Mouse (Mus musculus) midbrain, postnatal 0 days (tissue): ENCODE measurements around the gene Otx2. TPM values are rescaled to one million over a fixed set of nuclear protein-coding genes. Genes with fewer than 3 reads are reported as not detected.
"Not testable (repeated sequence)": the region's sequence is repeated elsewhere in the genome, so short reads cannot be mapped to it uniquely, and the experiment has no call there.

Experiments used
- ATAC-seq: fragments of 200-750 bp; cut with Nextera tagmentation; 2 replicates; pipeline ENCODE4 v1.8.0; 2017; ENCODE audit warnings: moderate number of reproducible peaks, mild to moderate bottlenecking, moderate TSS enrichment, moderate library complexity; ENCODE audit not compliant: low FRiP score
- DNase-seq: peaks from one replicate; pipeline ENCODE4 v3.0.0-alpha.2; 2015; ENCODE audit warnings: low spot score
- H3K27ac ChIP-seq: fragments of 300-500 bp; sonication (generic); 2 replicates; pipeline ENCODE4 v1.5.1; 2014; ENCODE audit warnings: low read depth, mild to moderate bottlenecking, low read length, mixed read lengths
- H3K27me3 ChIP-seq: fragments of 300-500 bp; sonication (generic); 2 replicates; pipeline ENCODE4 v1.6.1; 2014; ENCODE audit warnings: low read length, control low read depth, mixed read lengths; ENCODE audit not compliant: insufficient read depth
- H3K36me3 ChIP-seq: fragments of 300-500 bp; sonication (generic); 2 replicates; pipeline ENCODE4 v1.6.1; 2014; ENCODE audit warnings: low read length, control low read depth, mixed read lengths; ENCODE audit not compliant: insufficient read depth
- H3K4me1 ChIP-seq: fragments of 300-500 bp; sonication (generic); 2 replicates; pipeline ENCODE4 v1.6.1; 2014; ENCODE audit warnings: mild to moderate bottlenecking, control low read depth, antibody characterized with exemption, low read length, mixed read lengths; ENCODE audit not compliant: insufficient read depth
- H3K4me2 ChIP-seq: fragments of 300-500 bp; sonication (generic); 2 replicates; pipeline ENCODE4 v1.6.1; 2014; ENCODE audit warnings: low read depth, mild to moderate bottlenecking, low read length, mixed read lengths; ENCODE audit not compliant: poor library complexity, severe bottlenecking
- H3K4me3 ChIP-seq: fragments of 300-500 bp; sonication (generic); 2 replicates; pipeline ENCODE4 v1.5.1; 2014; ENCODE audit warnings: low read depth, mild to moderate bottlenecking, low read length, moderate library complexity
- H3K9ac ChIP-seq: fragments of 300-500 bp; sonication (generic); replicated peaks from 2 replicates; pipeline ENCODE4 v1.6.1; 2014; ENCODE audit warnings: mild to moderate bottlenecking, low read length, moderate library complexity, mixed read lengths; ENCODE audit not compliant: poor library complexity, severe bottlenecking
- H3K9me3 ChIP-seq: fragments of 300-500 bp; sonication (generic); 2 replicates; pipeline ENCODE4 v1.6.1; 2016; ENCODE audit warnings: low read length, control low read depth
- CTCF ChIP-seq: IDR thresholded peaks from 2 replicates; pipeline ENCODE4 v1.5.1; 2016; ENCODE audit warnings: antibody characterized with exemption, mild to moderate bottlenecking
- WGBS: fragments of 180-500 bp; shearing (Covaris S2); extraction: QIAGEN DNeasy Blood & Tissue Kit; methylation state at CpG from one replicate; pipeline ENCODE4 v1.1.7; 2014; 5-methylcytosine and 5-hydroxymethylcytosine counted together
- polyA plus RNA-seq: library from polyadenylated mRNA; unstranded; fragments of >200 nt; fragmentation: Nextera tagmentation; extraction: Ambion mirVana; gene quantifications from 2 replicates; pipeline ENCODE4 v1.2.1, GENCODE M21; 2015
- total RNA-seq: library from RNA; depleted of rRNA; stranded (reverse); fragments of >200 nt; gene quantifications from 2 replicates; pipeline ENCODE4 v1.2.3, GENCODE M21; 2014; rRNA removed

Gene Otx2
- total and polyA plus RNA-seq, 2 experiments from 2014 or later: 62.0 to 93.2 TPM

GRCm38 (mm10) chr14:48624596-48625330 lies 48.9 kb downstream of the Otx2 start:
- H3K27me3 ChIP-seq: no peaks in the 10 kb centered on the region
- H3K9me3 ChIP-seq: no peaks in the 10 kb centered on the region
- no peak for TF ChIP-seq CTCF
- no peak overlapping the region for H3K4me3 ChIP-seq
- 0 out of 2 replicates have a peak, but pooled peaks have one; percentile 38 for ATAC-seq
- no peak overlapping the region for H3K4me2 ChIP-seq
- peak; percentile 65 for DNase-seq
- H3K9ac ChIP-seq: no peak overlapping the region
- H3K4me1 ChIP-seq: no peaks in the 10 kb centered on the region
- 67% methylated on average over 9 of the region's 9 CpGs for WGBS
- H3K36me3 ChIP-seq: no peaks in the 10 kb centered on the region
- no peak overlapping the region for H3K27ac ChIP-seq

DNA sequence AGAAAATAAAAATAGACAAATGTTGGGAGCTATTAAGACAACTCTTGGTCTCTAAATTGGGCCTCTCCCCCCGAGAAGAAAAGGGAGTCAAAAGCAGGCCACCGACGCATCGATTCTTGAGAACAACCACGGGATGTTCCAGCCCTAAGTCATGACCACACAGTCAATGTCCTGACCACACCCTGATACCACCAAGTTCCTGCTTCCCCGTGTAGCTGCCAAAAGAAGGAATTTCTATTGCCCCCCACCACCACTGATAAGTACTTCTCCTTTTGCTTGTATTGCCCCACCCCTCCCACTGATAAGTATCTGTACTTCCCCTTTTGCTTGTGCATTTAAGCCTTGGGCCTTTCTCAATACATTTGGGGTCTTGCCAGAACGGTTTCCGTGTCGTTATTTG lies 50.9 kb downstream of the Otx2 start:
- not testable (repeated sequence) for H3K9ac ChIP-seq, H3K9me3 ChIP-seq, DNase-seq, H3K27ac ChIP-seq, H3K4me1 ChIP-seq, H3K36me3 ChIP-seq, H3K4me3 ChIP-seq, H3K27me3 ChIP-seq, ATAC-seq, H3K4me2 ChIP-seq
- 92% methylated on average over 9 of the region's 9 CpGs for WGBS

GRCm38 (mm10) chr14:48616361-48616760 lies 57.3 kb downstream of the Otx2 start:
- ATAC-seq (no peak), DNase-seq (no peak)
- Histone ChIP-seq H3K9me3 (no peaks in the 10 kb centered on the region), H3K9ac (no peak overlapping the region), H3K4me2 (no peak overlapping the region), H3K36me3 (no peaks in the 10 kb centered on the region), H3K27ac (no peak overlapping the region), H3K4me1 (no peaks in the 10 kb centered on the region), H3K4me3 (no peak overlapping the region), H3K27me3 (no peaks in the 10 kb centered on the region)
- no peak for TF ChIP-seq CTCF
- WGBS: 28% methylated on average over 5 of the region's 5 CpGs

GRCm38 (mm10) chr14:48608641-48609310 lies 64.8 kb downstream of the Otx2 start:
- TF ChIP-seq CTCF: no peak
- 0 out of 2 replicates have a peak, but pooled peaks cover 2% of the 10 kb centered on the region for H3K4me1 ChIP-seq
- H3K27me3 ChIP-seq: no peaks in the 10 kb centered on the region
- no peak overlapping the region for H3K4me3 ChIP-seq
- H3K9me3 ChIP-seq: no peaks in the 10 kb centered on the region
- no peak overlapping the region for H3K4me2 ChIP-seq
- H3K36me3 ChIP-seq: no peaks in the 10 kb centered on the region
- H3K27ac ChIP-seq: no peak overlapping the region
- H3K9ac ChIP-seq: no peak overlapping the region
- peak; percentile 73 for DNase-seq
- WGBS: 60% methylated on average over 14 of the region's 15 CpGs
- peak; percentile 44; the same call in 1 of the 2 replicates for ATAC-seq

Other genes starting within 250 kb of the Otx2 start
- gene Tmem260, start 227.7 kb downstream of the Otx2 start, total RNA-seq: 17.4 and 19.2 TPM in 2 replicates
- 12.7 and 14.2 TPM in 2 replicates for gene Tmem260, start 227.7 kb downstream of the Otx2 start, polyA plus RNA-seq